Comparison of ENCODE assay signal across 13 mouse cellular contexts in genomic region chr12:109071248-109071647, GRCm38 (mm10). TPM values are rescaled to one million over a fixed set of nuclear protein-coding genes. Genes with fewer than 3 reads are reported as not detected.
DNase-seq lines count a peak whose midpoint lies in the region; ATAC-seq lines count a peak whose summit lies in the region.
"Had no signal": no experiment of that assay in that cellular context is flagged by ENCODE, and none has a peak within 500 bp of the region (broad histone marks: within the 10 kb centered on the region; RNA-seq: fewer than 3 reads in every experiment).

No protein-coding gene starts in this region.

- H3K4me2 ChIP-seq in kidney, embryonic 15.5 days = no peak overlapping the region
- H3K4me2 ChIP-seq in forebrain, embryonic 13.5 days = no peak overlapping the region
- H3K4me2 ChIP-seq: heart, embryonic 15.5 days; midbrain, embryonic 12.5 days; neural tube, embryonic 13.5 days had no signal

- no peak overlapping the region for H3K9ac ChIP-seq in kidney, embryonic 15.5 days
- H3K9ac ChIP-seq in forebrain, embryonic 13.5 days = no peak overlapping the region
- H3K9ac ChIP-seq: heart, embryonic 15.5 days; midbrain, embryonic 12.5 days; neural tube, embryonic 13.5 days had no signal

- peaks cover 23% of the 10 kb centered on the region; the same call in 1 of the 2 replicates for H3K27me3 ChIP-seq in kidney, embryonic 15.5 days
- H3K27me3 ChIP-seq in forebrain, embryonic 13.5 days = 0 out of 2 replicates have a peak, but pooled peaks cover 5% of the 10 kb centered on the region

- no peak overlapping the region for H3K4me3 ChIP-seq in kidney, embryonic 15.5 days (replicated peaks)
- H3K4me3 ChIP-seq in forebrain, embryonic 13.5 days = no peak overlapping the region
- H3K4me3 ChIP-seq: erythroblast, embryonic 14.5 days; heart, embryonic 15.5 days; midbrain, embryonic 12.5 days; neural tube, embryonic 13.5 days had no signal

- peak; percentile 17 for DNase-seq in kidney, adult 11 months
- peak; percentile 79 to 80 for DNase-seq in B cell, adult 2 months
- DNase-seq in cerebellum, adult 9-10 months = peak; percentile 81
- DNase-seq in kidney, postnatal 14 days = peak; percentile 47
- DNase-seq in urinary bladder, postnatal 4 days (ENCODE audit: low spot score in 2 of 2) = no peak
- DNase-seq in testis, postnatal 14 days (ENCODE audit: low spot score) = no peak

- H3K9me3 ChIP-seq in kidney, embryonic 15.5 days (replicated peaks) = no peaks in the 10 kb centered on the region
- H3K9me3 ChIP-seq in forebrain, embryonic 13.5 days (replicated peaks) = no peaks in the 10 kb centered on the region
- H3K9me3 ChIP-seq: heart, embryonic 15.5 days; midbrain, embryonic 12.5 days; neural tube, embryonic 13.5 days had no signal

- 76% methylated on average over 13 of the region's 13 CpGs for WGBS in kidney, embryonic 15.5 days
- 88% methylated on average over 13 of the region's 13 CpGs for WGBS in forebrain, embryonic 13.5 days

- no peak for ATAC-seq in kidney, embryonic 15.5 days (replicated peaks; ENCODE audit: low FRiP score)
- ATAC-seq in forebrain, embryonic 13.5 days = no peak
- ATAC-seq: intestine, embryonic 16.5 days had no signal

- H3K36me3 ChIP-seq in kidney, embryonic 15.5 days = no peaks in the 10 kb centered on the region
- H3K36me3 ChIP-seq in forebrain, embryonic 13.5 days (ENCODE audit: poor library complexity, severe bottlenecking) = no peaks in the 10 kb centered on the region
- H3K36me3 ChIP-seq: heart, embryonic 15.5 days; midbrain, embryonic 12.5 days; neural tube, embryonic 13.5 days had no signal

- H3K27ac ChIP-seq in kidney, embryonic 15.5 days = no peak overlapping the region; the same call in 1 of the 2 replicates
- H3K27ac ChIP-seq in forebrain, embryonic 13.5 days = no peak overlapping the region
- H3K27ac ChIP-seq: heart, embryonic 15.5 days; midbrain, embryonic 12.5 days; neural tube, embryonic 13.5 days had no signal

- H3K4me1 ChIP-seq in kidney, embryonic 15.5 days = peaks cover 16% of the 10 kb centered on the region
- peaks cover 21% of the 10 kb centered on the region for H3K4me1 ChIP-seq in forebrain, embryonic 13.5 days

RNA-seq across cellular contexts. Expression of gene Begain, which starts 3.2 kb away (rescaled TPM):
- 3.4 and 4.6 TPM in 2 replicates for polyA plus RNA-seq in kidney, embryonic 15.5 days (2015; fragmentation: Nextera tagmentation; extraction: Ambion mirVana)
- polyA plus RNA-seq in forebrain, embryonic 13.5 days (2015; fragmentation: Nextera tagmentation; extraction: Ambion mirVana) = 8.3 and 9.0 TPM in 2 replicates
- polyA plus RNA-seq: erythroblast, embryonic 14.5 days had no signal

Comparison
In these comparisons a context has a peak if more than half of its experiments do, and no peak if none do; other contexts are left out.
1. DNase-seq: peak in kidney, adult 11 months (single experiment), B cell, adult 2 months (2 of 2), cerebellum, adult 9-10 months (single experiment) and kidney, postnatal 14 days (single experiment); none in urinary bladder, postnatal 4 days (0 of 2) and testis, postnatal 14 days (single experiment).